Mouse (Mus musculus): ENCODE data around the gene Slc12a8. TPM values are rescaled to one million over a fixed set of nuclear protein-coding genes. Genes with fewer than 3 reads are reported as not detected.

Gene Slc12a8
- total RNA-seq, 4 experiments from 2014 or later, result 0.10 to 0.32 (median 0.22) TPM

DNA sequence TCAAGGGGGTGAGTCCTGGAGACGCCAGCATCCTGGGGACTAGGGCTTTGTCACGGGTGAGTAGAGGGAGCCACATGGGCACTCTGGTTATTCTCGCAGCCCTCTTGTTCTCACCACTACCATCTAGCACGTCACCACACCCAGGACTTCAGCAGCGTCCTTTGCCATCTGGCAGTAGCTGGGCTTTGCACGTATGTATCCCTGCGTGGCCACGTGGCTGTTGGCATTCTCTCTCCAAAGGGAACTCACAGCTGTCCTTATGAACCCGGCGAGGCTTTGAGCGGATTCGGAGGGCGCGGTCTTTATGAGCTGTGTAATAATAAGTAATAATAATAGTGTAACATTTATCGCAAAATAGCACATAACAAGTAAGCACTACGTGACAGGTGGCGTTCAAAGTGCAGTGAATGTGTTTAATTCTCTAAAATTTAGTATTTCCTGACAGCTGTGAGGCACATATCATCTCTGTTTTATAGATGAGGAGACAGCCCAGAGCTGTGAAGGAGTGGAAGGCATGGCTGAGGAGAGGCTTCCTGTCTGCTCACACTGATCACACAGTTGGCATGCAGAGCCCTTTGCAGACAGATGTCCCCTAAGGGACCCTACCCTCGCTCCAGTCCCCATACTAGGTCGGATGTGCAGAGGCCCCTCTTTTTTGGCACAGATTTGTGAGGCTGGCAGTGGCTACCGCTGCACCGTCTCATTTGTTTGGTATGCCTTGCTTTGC is 20.5 kb downstream of the Slc12a8 start:
- no peak for DNase-seq (ENCODE audit: low spot score in 2 of 2)

- DNase-seq (ENCODE audit: low spot score in 2 of 2), result no peak
Observed at GRCm38 (mm10) chr16:33544346-33544745, 27.2 kb downstream of the Slc12a8 start.

DNA sequence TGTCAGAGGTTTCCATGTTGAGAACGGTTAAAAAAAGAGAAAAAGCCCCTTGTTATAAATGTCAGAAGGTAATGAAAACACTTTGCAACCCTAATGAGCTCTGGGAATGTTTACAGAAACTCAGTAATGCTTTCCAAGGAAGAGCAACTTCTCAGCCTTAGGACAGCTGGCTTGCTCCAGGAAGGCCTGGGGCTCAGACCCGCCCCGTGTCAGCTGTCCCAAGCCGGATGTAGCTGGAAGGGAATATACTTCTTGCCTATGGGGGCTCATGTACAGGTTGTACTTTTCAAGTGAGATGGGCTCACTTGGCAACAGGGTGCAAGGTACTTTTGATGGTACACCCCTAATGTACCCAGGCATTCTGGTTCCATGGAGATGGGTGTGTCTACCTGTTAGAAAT is 28.4 kb downstream of the Slc12a8 start:
- DNase-seq (ENCODE audit: low spot score in 2 of 2), result no peak

GRCm38 (mm10) chr16:33553689-33554342 is 36.7 kb downstream of the Slc12a8 start:
- no peak for DNase-seq (ENCODE audit: low spot score in 2 of 2)

DNA sequence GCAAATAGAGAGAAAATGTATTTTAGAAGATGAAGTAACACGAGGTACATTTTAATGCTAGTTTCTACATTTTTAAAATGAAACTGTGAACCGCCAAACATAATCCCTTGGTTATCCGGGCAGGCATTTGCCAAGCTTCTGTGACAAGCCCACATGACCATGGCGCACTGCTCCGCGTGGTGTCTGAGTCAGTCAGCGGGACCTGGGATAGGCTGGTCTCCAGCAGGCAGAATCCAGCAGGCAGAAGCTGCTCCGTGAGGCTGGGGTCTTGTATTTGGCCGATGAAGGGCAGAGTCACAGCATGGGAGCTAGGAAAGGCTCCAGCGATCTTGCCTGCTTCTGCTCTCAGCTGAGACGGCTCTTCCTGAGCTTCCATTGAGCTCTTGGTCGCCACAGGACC is 41.0 kb downstream of the Slc12a8 start:
- DNase-seq (ENCODE audit: low spot score in 2 of 2), result no peak

DNA sequence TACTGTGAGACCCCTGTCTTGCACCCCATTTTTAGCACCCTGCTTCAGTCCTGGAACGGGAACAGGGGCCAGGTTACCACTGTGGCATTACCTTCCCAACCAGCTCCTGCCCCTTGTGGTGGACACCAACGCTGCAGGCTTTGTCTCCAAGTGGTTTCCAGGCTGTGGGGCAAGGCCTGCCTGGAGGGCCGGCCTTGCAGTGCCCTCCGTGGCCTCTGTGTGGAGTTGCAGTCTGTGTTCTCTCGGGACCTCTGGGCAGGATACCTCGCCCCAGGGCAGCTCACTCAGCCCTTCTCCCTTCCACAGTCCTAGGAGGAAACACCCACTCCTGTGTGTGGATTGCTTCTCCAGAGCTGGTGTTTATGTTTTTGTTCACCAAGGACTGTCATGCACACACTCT is 43.2 kb downstream of the Slc12a8 start:
- DNase-seq (ENCODE audit: low spot score in 2 of 2), result peak; percentile 73 to 74

DNA sequence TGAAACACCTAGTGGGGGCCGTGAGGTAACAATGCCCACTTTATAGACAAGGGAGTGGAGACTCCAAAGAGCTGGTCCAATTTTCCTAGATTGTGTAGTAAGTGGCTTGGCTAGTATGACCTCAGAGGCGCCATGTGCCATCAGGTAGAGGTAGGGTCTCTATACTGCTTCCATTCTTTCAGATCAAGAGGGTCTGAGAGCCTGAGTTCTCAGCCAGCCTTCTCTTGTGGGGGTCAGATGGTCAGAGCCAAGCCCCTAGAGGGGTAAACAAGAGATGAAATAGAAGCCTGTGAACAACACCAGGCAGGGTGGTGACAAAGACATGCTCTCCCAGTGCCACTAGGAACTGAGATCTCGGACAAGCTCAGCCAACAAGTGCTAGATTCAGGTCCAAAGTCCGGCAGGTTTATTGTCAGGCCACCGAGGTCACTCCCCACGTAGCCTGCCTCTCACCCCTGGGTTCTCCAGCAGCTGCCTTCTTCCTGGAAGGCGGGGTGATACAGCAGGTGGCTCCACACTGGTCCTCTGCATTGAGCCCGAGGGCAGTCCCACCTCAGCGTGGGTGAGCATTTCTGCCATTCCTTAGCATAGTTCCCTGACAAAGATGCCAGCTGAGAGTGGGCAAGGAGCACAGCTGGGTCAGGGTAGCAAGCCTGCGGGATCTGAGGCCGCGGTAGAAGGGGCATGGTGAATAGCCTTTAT is 44.3 kb downstream of the Slc12a8 start:
- no peak for DNase-seq (ENCODE audit: low spot score in 2 of 2)

GRCm38 (mm10) chr16:33562874-33563537 is 45.9 kb downstream of the Slc12a8 start:
- DNase-seq (ENCODE audit: low spot score in 2 of 2), result no peak

- no peak for DNase-seq (ENCODE audit: low spot score in 2 of 2)
Observed at GRCm38 (mm10) chr16:33563538-33564013, 46.4 kb downstream of the Slc12a8 start.

DNA sequence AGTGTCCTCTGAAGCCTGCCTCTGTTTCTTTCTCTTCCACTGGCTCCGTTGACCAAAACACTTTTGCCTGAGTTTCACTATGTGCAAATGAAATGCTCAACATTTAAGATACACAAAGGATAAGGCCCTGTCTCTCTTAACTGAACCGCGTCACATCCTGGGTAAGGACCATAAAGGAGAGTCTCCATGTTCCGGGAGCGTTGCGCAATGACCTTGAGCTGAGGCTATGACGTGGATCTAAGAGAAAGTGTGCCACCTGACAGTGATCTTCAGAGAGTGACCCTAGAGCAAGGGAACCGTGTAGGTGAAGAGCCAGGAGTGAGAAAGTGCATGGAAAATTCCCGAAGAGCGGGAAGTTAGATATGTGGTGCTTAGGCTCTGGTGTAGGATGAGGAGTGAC is 49.3 kb downstream of the Slc12a8 start:
- no peak for DNase-seq (ENCODE audit: low spot score in 2 of 2)

GRCm38 (mm10) chr16:33567736-33568135 is 50.6 kb downstream of the Slc12a8 start:
- DNase-seq (ENCODE audit: low spot score in 2 of 2), result no peak

GRCm38 (mm10) chr16:33568269-33569016 is 51.3 kb downstream of the Slc12a8 start:
- DNase-seq (ENCODE audit: low spot score in 2 of 2), result no peak

- DNase-seq (ENCODE audit: low spot score in 2 of 2), result no peak
Observed at GRCm38 (mm10) chr16:33572646-33573045, 55.5 kb downstream of the Slc12a8 start.

- DNase-seq (ENCODE audit: low spot score in 2 of 2), result no peak
Observed at GRCm38 (mm10) chr16:33573703-33574102, 56.6 kb downstream of the Slc12a8 start.

DNA sequence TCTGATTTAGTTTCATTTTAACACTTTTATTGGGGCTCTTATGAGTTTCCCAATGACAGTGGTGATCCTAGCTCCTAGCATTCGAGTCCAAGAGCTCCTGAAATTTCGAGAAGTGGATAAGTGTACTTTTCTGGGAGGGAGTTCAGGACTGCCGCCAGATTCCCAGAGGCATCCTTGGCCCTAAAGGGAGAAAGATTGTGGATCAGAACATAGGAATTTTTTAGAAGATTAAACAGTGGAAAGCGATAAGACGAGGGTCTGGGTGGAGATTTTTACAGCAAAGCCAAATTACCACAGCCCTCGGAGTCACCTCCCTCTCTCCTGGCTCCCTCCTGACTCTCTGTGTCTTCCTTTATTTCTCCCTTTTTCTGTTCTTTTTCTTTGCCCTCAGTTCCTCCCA is 58.6 kb downstream of the Slc12a8 start:
- DNase-seq (ENCODE audit: low spot score in 2 of 2), result no peak

DNA sequence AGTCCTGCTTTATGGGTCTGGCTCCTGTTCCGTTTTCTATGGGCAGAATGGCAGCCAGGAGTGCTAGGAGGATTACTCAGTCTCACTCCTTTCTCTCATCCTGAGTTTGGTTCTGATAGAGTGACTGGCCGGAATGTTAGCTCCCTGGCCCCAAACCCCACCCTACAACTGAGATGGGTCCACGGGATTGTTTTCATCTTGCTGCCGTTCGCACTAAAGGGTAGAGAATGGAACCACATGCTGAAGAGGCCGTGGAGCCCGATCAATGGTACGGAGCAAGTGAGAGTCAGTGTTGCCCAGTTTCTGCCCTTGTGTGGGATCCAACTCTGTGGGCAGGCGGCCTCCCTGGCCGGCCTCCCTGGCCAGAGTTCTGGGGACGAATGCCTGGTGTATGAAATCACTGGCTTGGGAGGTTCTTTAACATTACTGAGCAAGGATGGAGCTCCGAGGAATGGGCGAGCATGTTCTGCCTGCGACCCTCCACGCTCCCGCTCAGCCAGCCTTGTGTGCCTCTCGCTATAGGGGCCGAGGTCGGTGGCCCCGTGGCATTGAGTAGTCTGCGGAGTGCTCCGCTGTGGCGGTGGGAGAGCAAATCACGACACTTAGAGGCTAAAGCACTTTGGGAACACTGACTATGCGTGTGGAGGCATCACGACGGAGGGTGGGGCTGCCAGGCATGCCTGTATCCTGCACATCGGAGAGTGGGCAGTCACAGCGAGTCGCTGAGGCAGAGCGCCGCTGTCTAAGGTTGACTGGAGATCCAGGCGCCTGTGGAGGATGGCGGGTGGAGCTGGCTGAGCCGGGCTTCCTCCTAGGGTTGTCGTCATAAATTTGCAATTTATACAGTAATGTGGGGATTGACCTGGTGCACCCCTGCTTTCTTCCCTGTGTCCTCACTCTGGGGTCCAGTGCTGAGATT is 59.4 kb downstream of the Slc12a8 start:
- peak; percentile 40 to 48 for DNase-seq (ENCODE audit: low spot score in 2 of 2)

GRCm38 (mm10) chr16:33578462-33578861 is 61.3 kb downstream of the Slc12a8 start:
- no peak for DNase-seq (ENCODE audit: low spot score in 2 of 2)

DNA sequence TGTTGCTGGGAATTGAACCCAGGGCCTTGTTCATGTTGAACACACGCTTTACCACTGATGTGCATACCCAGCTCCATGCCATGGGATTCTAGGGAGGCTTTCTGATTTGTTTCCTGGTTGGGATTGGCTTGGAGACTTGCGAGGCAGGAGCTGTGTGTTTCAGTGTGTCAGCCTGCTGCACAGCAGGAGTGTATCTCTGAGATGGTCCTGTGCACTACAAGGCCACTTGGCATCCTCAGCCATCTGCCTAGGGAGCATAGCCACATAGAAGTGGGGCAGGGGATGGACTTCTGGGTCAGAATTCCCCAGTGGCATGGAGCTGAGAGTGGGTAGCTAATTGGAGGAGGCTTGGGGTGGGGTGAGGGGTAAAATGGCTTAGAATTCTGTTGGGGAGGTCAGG is 63.2 kb downstream of the Slc12a8 start:
- no peak for DNase-seq (ENCODE audit: low spot score in 2 of 2)

DNA sequence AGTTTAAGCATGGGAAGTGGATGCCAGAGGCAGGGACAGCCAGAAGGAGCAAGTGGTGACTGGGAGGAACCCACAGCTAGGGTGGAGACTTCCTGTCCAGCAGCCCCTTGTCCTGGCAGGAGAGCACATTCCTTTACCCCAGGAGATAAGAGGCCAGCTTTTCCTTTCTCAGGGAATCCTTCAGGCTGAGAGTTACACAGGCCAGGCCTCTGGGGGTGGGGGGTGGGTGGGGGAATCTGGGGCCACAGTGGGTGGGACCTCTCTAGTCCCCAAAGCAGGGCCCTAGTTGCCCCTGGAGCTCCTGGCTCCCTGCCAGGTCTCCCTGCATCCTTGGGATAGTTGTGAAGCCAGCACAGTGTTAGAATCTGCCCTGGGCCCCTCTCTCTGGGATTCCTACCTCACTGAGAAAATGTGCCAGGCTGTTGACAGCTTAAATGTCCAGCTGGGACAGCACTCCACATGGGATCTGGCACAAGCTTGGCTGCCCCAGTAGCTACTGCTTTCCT is 63.7 kb downstream of the Slc12a8 start:
- peak; percentile 23 to 35 for DNase-seq (ENCODE audit: low spot score in 2 of 2)

DNA sequence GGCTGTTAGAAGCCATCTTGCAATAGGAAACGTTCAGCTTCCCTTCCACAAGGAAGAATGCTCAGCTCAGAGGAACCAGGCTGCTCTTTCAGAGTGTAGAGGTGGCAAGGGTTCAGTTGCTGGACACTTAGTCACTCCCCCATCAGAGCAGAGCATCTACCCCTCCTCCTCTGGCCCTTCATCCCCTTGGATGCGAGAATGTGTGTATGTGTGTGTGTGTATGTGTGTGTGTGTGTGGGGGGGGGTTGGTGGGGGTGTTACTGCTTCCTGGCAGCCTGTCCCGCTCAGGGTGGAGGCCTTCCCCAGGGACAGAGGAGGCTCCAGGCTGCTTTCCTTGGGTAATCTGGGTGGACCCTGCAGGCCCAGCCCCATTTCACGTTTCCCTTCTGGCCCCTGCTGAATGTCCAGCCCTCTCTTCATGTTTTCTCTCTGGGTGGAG is 64.6 kb downstream of the Slc12a8 start:
- peak; percentile 47 to 66 for DNase-seq (ENCODE audit: low spot score in 2 of 2)
